Mouse (Mus musculus) thymus, adult 2 months (tissue): Measurements from ENCODE around the gene Zyx. TPM values are rescaled to one million over a fixed set of nuclear protein-coding genes. Genes with fewer than 3 reads are reported as not detected.

ENCODE experiments used
- DNase-seq: peaks from one replicate; pipeline ENCODE4 v3.0.0; 2021
- H3K27ac ChIP-seq: fragments of 200-500 bp; 2 replicates; pipeline ENCODE4 v1.5.1; 2012; ENCODE audit warnings: low read length, control low read depth; ENCODE audit not compliant: control insufficient read depth, insufficient read depth
- H3K27me3 ChIP-seq: fragments of 200-500 bp; 2 replicates; pipeline ENCODE4 v1.6.1; 2012; ENCODE audit warnings: mild to moderate bottlenecking, low read length, moderate library complexity, mixed read lengths; ENCODE audit not compliant: control insufficient read depth, insufficient read depth
- H3K36me3 ChIP-seq: fragments of 200-500 bp; 2 replicates; pipeline ENCODE4 v1.6.1; 2012; ENCODE audit warnings: mild to moderate bottlenecking, low read length, moderate library complexity; ENCODE audit not compliant: control insufficient read depth, insufficient read depth
- H3K4me1 ChIP-seq: fragments of 200-500 bp; replicated peaks from 2 replicates; pipeline ENCODE4 v1.6.1; 2012; ENCODE audit warnings: low read length; ENCODE audit not compliant: control insufficient read depth, insufficient read depth
- H3K4me3 ChIP-seq: fragments of 200-500 bp; 2 replicates; pipeline ENCODE4 v1.5.1; 2012; ENCODE audit warnings: mild to moderate bottlenecking, low read length, control low read depth, moderate library complexity; ENCODE audit not compliant: control insufficient read depth, insufficient read depth
- CTCF ChIP-seq: fragments of 200-500 bp; IDR thresholded peaks from 2 replicates; pipeline ENCODE4 v1.5.1; 2012; ENCODE audit warnings: mild to moderate bottlenecking, control low read depth, low read length, moderate library complexity, borderline replicate concordance; ENCODE audit not compliant: control insufficient read depth, poor library complexity, insufficient read depth; ENCODE audit errors: extremely low read depth
- POLR2A ChIP-seq: fragments of 200-500 bp; IDR thresholded peaks from 2 replicates; pipeline ENCODE4 v1.6.1; 2012; ENCODE audit warnings: mild to moderate bottlenecking, low read length, control low read depth, moderate library complexity; ENCODE audit not compliant: control insufficient read depth, poor library complexity, insufficient read depth; ENCODE audit errors: extremely low read depth
- WGBS: fragments of 180-500 bp; shearing (Covaris S2); methylation state at CpG from one replicate; pipeline ENCODE4 v1.1.7; 2018; 5-methylcytosine and 5-hydroxymethylcytosine counted together
- polyA plus RNA-seq: library from polyadenylated mRNA; depleted of rRNA; stranded (reverse); fragments of >200 nt; gene quantifications from 2 replicates; pipeline ENCODE4 v1.2.3, GENCODE M21; 2012; rRNA removed

The Zyx gene
- 209 and 222 TPM in 2 replicates for polyA plus RNA-seq

DNA sequence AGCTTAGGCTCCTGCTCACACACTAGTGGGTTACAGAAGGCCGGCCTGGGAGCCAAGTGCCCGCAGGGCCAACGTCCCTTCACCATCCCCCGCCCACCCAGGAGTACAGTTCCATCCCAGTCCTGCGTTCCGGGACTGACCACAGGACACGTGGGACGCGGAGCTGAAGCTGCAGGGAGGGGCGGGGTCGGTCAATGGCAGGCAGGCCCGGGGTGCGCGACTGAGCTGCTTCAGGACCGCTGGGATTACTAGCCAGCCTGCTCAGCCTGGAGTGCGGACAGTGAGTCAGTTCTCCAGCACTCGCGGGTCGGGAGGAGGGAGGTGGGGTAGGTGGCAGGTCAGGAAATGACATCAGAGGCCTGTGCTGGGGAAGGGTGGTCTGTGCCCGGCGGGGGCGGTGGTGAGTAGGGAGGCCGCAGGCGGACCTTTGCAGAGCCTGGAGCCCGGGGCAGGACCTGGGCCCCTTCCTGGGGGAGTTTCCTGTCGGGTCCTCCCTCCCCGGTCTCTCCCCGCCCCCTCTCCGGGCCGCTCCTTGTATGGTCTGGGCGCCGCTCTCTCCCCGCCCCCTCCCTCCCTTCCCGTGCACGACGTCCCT, at the start of gene Zyx:
Zyx (plus strand) TSS at position 205 of the 595 bp plus-strand sequence.
- DNase-seq: peak; percentile 88
- H3K4me3 ChIP-seq: peak within 1 kb of the TSS; percentile 85
- H3K4me1 ChIP-seq: peaks cover 39% of the 10 kb centered on the region
- peak; percentile 64; the same call in 1 of the 2 replicates for TF ChIP-seq POLR2A
- TF ChIP-seq CTCF: 0 out of 2 replicates have a peak, but pooled peaks have one; percentile 18
- peak within 1 kb of the TSS; percentile 32 for H3K27ac ChIP-seq
- WGBS: under 1% methylated on average over 33 of the region's 36 CpGs
- H3K27me3 ChIP-seq: no peaks in the 10 kb centered on the region
- no peaks in the 10 kb centered on the region for H3K36me3 ChIP-seq

DNA sequence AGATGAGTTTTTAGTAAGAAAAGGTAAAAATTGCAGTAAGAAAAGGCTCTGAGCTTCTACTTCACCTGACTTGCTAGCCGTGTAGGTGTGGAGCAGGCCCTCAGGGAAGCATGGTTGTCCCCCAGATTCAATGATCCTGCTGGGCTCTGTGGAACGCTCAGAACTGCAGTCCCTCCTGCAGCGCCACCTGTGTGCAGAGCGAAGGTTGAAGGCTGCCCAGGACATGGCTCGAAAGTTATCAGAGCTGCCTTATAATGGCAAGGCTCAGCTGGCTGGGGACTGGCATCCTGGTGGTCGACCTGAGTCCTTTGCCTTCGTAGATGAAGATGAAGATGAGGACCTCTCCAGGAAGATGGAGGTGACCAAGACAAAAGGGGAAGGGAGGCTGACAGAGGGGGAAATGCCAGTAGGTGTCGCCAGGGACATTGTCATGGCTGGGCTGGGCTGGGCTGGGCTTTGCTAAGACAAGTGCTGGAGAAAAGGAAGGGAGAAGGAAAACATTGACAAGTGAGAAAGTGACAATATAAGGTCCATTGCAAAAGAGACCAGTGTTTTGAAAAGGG, 39.5 kb upstream of the Zyx start:
- WGBS: 70% methylated on average over 8 of the region's 8 CpGs
- Histone ChIP-seq H3K36me3 (no peaks in the 10 kb centered on the region), H3K27ac (no peak overlapping the region), H3K4me1 (no peaks in the 10 kb centered on the region), H3K27me3 (no peaks in the 10 kb centered on the region), H3K4me3 (no peak overlapping the region)
- DNase-seq: peak; percentile 8
- TF ChIP-seq CTCF: no peak
- no peak for TF ChIP-seq POLR2A

DNA sequence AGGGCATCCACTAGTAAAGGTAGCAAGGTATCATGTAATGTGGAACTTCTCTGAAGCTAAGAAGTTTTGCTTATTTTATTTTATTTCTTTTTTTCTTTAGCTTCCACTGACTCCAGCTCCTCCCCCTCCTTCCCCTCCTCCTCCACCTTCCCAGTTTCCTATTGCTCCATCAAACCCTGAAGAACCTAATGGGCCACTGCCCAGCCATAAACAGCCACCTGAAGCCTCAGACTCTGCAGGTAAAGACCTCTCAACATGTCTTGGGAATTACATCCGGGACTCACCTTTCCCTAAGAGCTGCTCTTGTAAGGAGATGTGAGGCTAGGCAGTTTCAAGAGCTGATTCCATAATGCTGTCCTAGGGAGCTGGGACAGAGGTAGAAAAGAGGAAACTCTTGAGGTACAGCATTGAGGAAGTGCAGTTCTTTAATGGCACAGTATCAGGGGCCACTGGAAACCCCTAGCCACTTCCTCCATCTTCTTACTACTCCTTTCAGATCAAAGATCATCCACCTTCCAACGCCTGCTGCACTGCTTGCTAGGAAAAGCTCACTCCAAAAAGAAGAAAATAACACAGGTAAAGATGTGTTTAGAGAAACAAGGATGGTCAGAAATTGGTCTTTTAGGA, 38.9 kb upstream of the Zyx start:
- TF ChIP-seq CTCF (no peak), POLR2A (no peak)
- Histone ChIP-seq H3K27ac (no peak overlapping the region), H3K27me3 (no peaks in the 10 kb centered on the region), H3K4me1 (no peaks in the 10 kb centered on the region), H3K4me3 (no peak overlapping the region), H3K36me3 (no peaks in the 10 kb centered on the region)
- WGBS: 44% methylated on average over 2 of the region's 2 CpGs
- DNase-seq: no peak

DNA sequence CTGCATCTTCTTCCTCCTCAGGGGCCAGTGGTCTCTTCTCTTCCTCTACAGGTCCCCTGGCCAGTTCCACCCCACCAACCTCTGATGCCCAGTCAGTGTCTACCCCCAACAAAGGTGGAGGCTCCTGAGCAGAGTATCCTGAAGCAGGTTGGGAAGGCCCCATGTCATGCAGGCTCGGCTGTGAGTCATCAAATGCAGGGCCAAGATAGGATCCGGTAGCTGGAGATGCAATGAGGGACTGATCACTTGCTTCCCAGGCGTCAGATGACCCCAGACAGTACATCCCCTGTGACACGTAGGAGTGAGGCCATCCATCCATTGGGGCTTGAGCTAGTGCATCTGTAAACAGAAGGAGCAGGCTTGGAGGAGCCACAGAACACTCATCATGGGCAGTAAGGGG, 31.1 kb upstream of the Zyx start:
- Histone ChIP-seq H3K4me3 (no peak overlapping the region), H3K36me3 (no peaks in the 10 kb centered on the region), H3K27ac (no peak overlapping the region), H3K27me3 (peaks cover 5% of the 10 kb centered on the region), H3K4me1 (peaks cover 2% of the 10 kb centered on the region; the same call in 1 of the 2 replicates)
- WGBS: 86% methylated on average over 4 of the region's 4 CpGs
- DNase-seq: no peak
- TF ChIP-seq CTCF: no peak
- no peak for TF ChIP-seq POLR2A

DNA sequence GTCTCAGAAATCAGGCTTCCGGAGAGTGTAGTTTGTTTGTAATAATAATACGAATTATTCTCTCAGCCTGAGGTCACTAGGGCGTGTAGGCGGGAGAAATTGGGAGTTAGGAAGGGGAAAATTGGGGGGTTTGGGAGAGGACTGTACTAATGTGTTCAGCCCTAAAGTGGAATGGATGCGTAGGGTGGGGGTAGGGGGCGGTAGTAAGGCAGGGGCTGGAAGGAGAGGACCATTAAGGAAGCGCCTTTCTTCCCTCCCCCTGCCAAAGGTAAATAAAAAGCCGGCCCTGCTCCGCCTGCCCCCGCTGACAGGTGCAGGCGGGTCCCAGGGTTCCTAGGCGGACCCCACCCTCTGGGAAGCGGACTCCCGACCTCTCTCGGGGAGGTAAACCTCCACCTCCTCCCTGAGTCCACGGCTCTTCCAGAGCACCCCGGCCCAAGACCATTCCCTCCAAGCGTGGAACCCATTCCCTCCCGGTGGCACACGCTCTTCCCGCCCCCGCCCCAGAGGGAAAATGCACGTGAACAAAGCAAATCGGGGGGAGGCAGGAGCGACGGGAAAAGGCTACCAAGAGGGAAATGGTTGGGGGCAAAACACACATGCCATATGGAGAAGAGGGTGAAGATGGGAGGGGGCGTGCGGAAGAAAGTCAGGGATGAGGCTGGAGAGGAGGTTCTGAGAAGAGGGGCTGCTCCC, 25.9 kb upstream of the Zyx start:
- WGBS: 13% methylated on average over 28 of the region's 28 CpGs
- H3K27ac ChIP-seq: no peak overlapping the region
- H3K36me3 ChIP-seq: no peaks in the 10 kb centered on the region
- no peak for TF ChIP-seq POLR2A
- no peak for TF ChIP-seq CTCF
- peak overlapping the region; percentile 74 for H3K4me3 ChIP-seq
- H3K4me1 ChIP-seq: peaks cover 12% of the 10 kb centered on the region
- DNase-seq: no peak
- peaks cover 15% of the 10 kb centered on the region for H3K27me3 ChIP-seq

DNA sequence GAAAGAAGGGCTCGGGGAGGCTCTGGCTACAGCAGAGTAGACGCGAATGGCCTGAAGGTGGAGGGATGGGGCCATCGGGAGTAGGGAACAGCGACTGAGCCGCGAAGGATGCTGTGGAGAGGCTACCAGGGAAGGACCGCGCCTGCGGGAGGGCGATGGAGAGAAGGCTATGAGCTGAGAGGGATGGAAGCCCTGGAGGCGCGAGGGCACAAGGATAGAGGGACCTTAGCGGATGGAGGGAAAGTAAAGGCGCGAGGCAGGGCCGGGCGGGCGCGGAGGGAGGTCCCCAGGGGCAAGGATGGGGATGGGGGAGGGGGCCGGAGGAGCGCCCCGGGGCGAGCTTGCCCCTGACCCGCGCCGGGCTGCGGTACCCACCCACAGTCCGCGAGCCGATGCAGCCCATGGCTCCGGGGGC, 25.4 kb upstream of the Zyx start:
- no peak for DNase-seq
- Histone ChIP-seq H3K4me1 (peaks cover 12% of the 10 kb centered on the region), H3K4me3 (peak overlapping the region; percentile 74), H3K27ac (no peak overlapping the region), H3K36me3 (no peaks in the 10 kb centered on the region), H3K27me3 (peaks cover 15% of the 10 kb centered on the region)
- 2% methylated on average over 31 of the region's 32 CpGs for WGBS
- TF ChIP-seq CTCF (no peak), POLR2A (no peak)
